Mouse (Mus musculus) spleen, adult 12 weeks (tissue): ENCODE measurements around the gene Olfr847.

Experiments
- DNase-seq: peaks from one replicate; pipeline ENCODE4 v3.0.0; 2022; ENCODE audit warnings: low spot score

The Olfr847 gene

DNA sequence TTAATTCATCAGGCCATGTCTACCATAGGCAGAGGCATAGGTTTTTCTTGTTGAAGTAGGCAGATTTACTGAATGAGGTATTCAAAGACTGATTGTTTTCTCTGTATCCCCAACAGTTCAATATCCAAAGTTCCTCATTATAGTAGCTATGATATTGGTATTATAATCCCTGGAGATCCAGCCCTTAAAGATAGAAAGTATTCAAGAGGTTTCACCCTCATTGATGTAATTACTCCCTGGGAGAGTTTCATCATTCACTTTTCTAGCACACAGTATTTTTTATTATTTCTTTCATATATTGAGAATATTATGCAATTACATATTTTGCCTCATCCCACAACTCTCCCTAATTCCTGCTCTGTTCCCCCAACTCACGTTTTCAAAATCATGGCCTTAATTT, at the start of gene Olfr847:
Gene Olfr847 (minus strand): TSS at position 101 of the 400 bp plus-strand sequence.
- no peak for DNase-seq

DNA sequence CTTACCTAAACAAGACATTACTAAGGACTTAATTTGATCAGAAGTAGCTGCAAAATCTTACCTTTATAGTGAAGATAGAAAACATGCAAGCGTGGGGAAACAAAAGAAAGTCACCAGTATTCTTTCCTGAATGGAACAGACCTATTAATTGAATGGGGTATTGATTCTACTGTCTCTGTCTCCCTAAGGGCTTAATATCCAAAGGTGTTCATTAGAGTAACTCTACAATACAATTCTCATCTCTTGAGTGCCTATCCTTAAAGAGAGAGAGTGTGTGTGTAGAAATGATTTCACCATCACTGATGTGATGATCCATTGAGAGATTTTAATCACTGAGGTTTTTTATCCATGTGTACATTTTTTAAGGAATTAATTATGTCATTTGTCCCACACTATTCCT, 14.6 kb downstream of the Olfr847 start, which contains the start of gene Olfr846:
Gene Olfr846 (minus strand): TSS at position 101 of the 400 bp plus-strand sequence.
- DNase-seq: no peak

DNA sequence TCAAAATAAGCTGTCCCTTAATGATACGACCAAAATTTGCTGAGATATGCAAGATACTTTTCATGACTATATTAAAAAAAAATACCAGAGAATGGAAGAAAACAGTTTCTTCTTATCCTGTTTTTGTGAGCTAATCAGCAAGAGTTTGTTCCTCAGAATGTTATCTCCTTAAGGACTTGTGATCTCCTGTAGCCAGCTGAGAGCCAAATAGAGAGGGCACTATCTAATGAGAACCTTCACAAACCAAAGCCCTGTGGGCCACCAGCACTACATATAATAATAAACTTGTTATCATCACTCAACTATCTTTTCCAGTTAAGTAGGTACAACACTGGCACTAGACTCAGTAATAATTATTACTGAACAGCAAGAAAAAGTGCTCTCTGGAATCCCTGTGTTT, 42.3 kb downstream of the Olfr847 start, which contains the start of gene Olfr845:
Gene Olfr845 (plus strand): TSS at position 301 of the 400 bp plus-strand sequence.
- no peak for DNase-seq
